Mouse (Mus musculus): ENCODE results near the gene Taar7a.

- no peak for TF ChIP-seq CTCF (IDR thresholded peaks at IDR 0.05; ENCODE audit: extremely low read depth, insufficient read length, insufficient replicate concordance, low read depth, low read length)
- no peak for TF ChIP-seq POLR2A (IDR thresholded peaks at IDR 0.05; ENCODE audit: low read depth, low read length)
These were observed 38.1 kb upstream of the Taar7a start for GRCm38 (mm10) chr10:24031347-24031746.

Measured in small intestine, adult 2 months (tissue).